Mouse (Mus musculus) forebrain, embryonic 11.5 days (tissue): ENCODE data around the gene Dlgap4. TPM values are rescaled to one million over a fixed set of nuclear protein-coding genes. Genes with fewer than 3 reads are reported as not detected.
A peak's percentile ranks its signal among the peaks of the same experiment; 100 is the strongest.

Source experiments
- ATAC-seq: fragments of 200-750 bp; cut with Nextera tagmentation; replicated peaks from 2 replicates; pipeline ENCODE4 v1.8.0; 2017; ENCODE audit warnings: moderate TSS enrichment; ENCODE audit not compliant: low FRiP score
- DNase-seq: peaks from one replicate; pipeline ENCODE4 v3.0.0-alpha.2; 2017; ENCODE audit warnings: low spot score
- H3K27ac ChIP-seq: fragments of 300-500 bp; sonication (generic); 2 replicates; pipeline ENCODE4 v1.5.1; 2014; ENCODE audit warnings: low read depth, low read length
- H3K27me3 ChIP-seq: fragments of 300-500 bp; sonication (generic); 2 replicates; pipeline ENCODE4 v1.6.1; 2014; ENCODE audit warnings: mild to moderate bottlenecking, low read length, mixed read lengths; ENCODE audit not compliant: control insufficient read depth, insufficient read depth
- H3K36me3 ChIP-seq: fragments of 300-500 bp; sonication (generic); 2 replicates; pipeline ENCODE4 v1.6.1; 2014; ENCODE audit warnings: mild to moderate bottlenecking, low read length, moderate library complexity, mixed read lengths; ENCODE audit not compliant: control insufficient read depth, insufficient read depth
- H3K4me1 ChIP-seq: fragments of 300-500 bp; sonication (generic); replicated peaks from 2 replicates; pipeline ENCODE4 v1.6.1; 2014; ENCODE audit warnings: low read length, mixed read lengths; ENCODE audit not compliant: control insufficient read depth, insufficient read depth
- H3K4me2 ChIP-seq: fragments of 300-500 bp; sonication (generic); 2 replicates; pipeline ENCODE4 v1.6.1; 2014; ENCODE audit warnings: low read depth, mild to moderate bottlenecking, low read length, moderate library complexity, mixed read lengths; ENCODE audit not compliant: severe bottlenecking
- H3K4me3 ChIP-seq: fragments of 300-500 bp; sonication (generic); 2 replicates; pipeline ENCODE4 v1.5.1; 2014; ENCODE audit warnings: low read depth, low read length
- H3K9ac ChIP-seq: fragments of 300-500 bp; sonication (generic); 2 replicates; pipeline ENCODE4 v1.6.1; 2014; ENCODE audit warnings: low read length
- H3K9me3 ChIP-seq: fragments of 300-500 bp; sonication (generic); 2 replicates; pipeline ENCODE4 v1.6.1; 2016; ENCODE audit warnings: low read length, mixed read lengths; ENCODE audit not compliant: control insufficient read depth
- WGBS: fragments of 180-500 bp; shearing (Covaris S2); extraction: QIAGEN DNeasy Blood & Tissue Kit; methylation state at CpG from one replicate; pipeline ENCODE4 v1.1.7; 2014; 5-methylcytosine and 5-hydroxymethylcytosine counted together
- polyA plus RNA-seq: library from polyadenylated mRNA; unstranded; fragments of >200 nt; fragmentation: Nextera tagmentation; extraction: Ambion mirVana; gene quantifications from 2 replicates; pipeline ENCODE4 v1.2.1, GENCODE M21; 2014

The Dlgap4 gene
- polyA plus RNA-seq, 1 experiment from 2014 or later = 140 TPM

GRCm38 (mm10) chr2:156613081-156613540, 394 bp upstream of the Dlgap4 start:
- peaks cover 22% of the 10 kb centered on the region for H3K27me3 ChIP-seq
- H3K4me2 ChIP-seq = peak overlapping the region; percentile 100
- peak; percentile 71 for DNase-seq
- H3K9me3 ChIP-seq = no peaks in the 10 kb centered on the region
- ATAC-seq = peak; percentile 65
- under 1% methylated on average over 30 of the region's 41 CpGs for WGBS
- H3K4me1 ChIP-seq = peaks cover 7% of the 10 kb centered on the region
- peak overlapping the region; percentile 66 for H3K9ac ChIP-seq
- no peaks in the 10 kb centered on the region for H3K36me3 ChIP-seq
- H3K27ac ChIP-seq = no peak overlapping the region
- peak overlapping the region; percentile 69 for H3K4me3 ChIP-seq

GRCm38 (mm10) chr2:156614258-156614556, 702 bp downstream of the Dlgap4 start:
- H3K27me3 ChIP-seq = peaks cover 22% of the 10 kb centered on the region
- ATAC-seq = peak; percentile 48
- peak overlapping the region; percentile 66 for H3K9ac ChIP-seq
- no peak overlapping the region; the same call in 1 of the 2 replicates for H3K27ac ChIP-seq
- under 1% methylated on average over 18 of the region's 18 CpGs for WGBS
- DNase-seq = no peak
- no peaks in the 10 kb centered on the region for H3K9me3 ChIP-seq
- peak overlapping the region; percentile 100 for H3K4me2 ChIP-seq
- no peaks in the 10 kb centered on the region for H3K36me3 ChIP-seq
- H3K4me1 ChIP-seq = peaks cover 7% of the 10 kb centered on the region
- H3K4me3 ChIP-seq = peak overlapping the region; percentile 69

- Histone ChIP-seq H3K9me3 (no peaks in the 10 kb centered on the region), H3K4me3 (peak overlapping the region; percentile 69; the same call in 1 of the 2 replicates), H3K27ac (no peak overlapping the region), H3K4me2 (peak overlapping the region; percentile 100), H3K27me3 (peaks cover 22% of the 10 kb centered on the region), H3K9ac (no peak overlapping the region), H3K4me1 (peaks cover 7% of the 10 kb centered on the region), H3K36me3 (no peaks in the 10 kb centered on the region)
- WGBS = 9% methylated on average over 31 of the region's 31 CpGs
- DNase-seq (no peak), ATAC-seq (no peak)
These were observed 1.5 kb downstream of the Dlgap4 start for GRCm38 (mm10) chr2:156614661-156615654.

- no peak for ATAC-seq
These were observed 3.0 kb downstream of the Dlgap4 start for GRCm38 (mm10) chr2:156616513-156616912.

DNA sequence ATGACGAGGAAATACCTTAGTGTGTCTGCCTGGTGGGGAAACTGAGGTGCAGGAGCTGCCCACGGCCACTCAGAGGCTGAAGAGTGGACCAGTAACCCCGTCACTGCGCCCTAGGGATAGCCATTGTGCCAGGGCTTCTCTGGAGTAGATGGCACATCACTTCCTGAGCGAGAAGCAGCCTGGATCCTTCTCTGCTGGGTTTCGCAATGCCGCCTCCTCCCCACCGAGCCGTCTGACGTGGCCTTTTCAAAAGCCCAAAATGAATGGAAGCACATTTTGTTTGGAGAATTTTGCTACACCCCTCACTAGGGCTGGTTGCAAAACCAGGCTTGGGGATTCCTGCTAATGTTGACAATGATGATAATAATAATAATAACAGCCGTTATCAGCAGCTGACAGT, 4.0 kb downstream of the Dlgap4 start:
- no peak overlapping the region for H3K4me2 ChIP-seq
- no peaks in the 10 kb centered on the region for H3K9me3 ChIP-seq
- ATAC-seq (no peak), DNase-seq (no peak)
- H3K9ac ChIP-seq = no peak overlapping the region
- peaks cover 22% of the 10 kb centered on the region for H3K27me3 ChIP-seq
- H3K4me3 ChIP-seq = no peak overlapping the region
- H3K36me3 ChIP-seq = no peaks in the 10 kb centered on the region
- WGBS = 18% methylated on average over 11 of the region's 11 CpGs
- H3K4me1 ChIP-seq = peaks cover 7% of the 10 kb centered on the region
- no peak overlapping the region for H3K27ac ChIP-seq

More at GRCm38 (mm10) chr2:156616513-156616912, 3.0 kb downstream of the Dlgap4 start:
- DNase-seq = no peak
- no peaks in the 10 kb centered on the region for H3K36me3 ChIP-seq
- H3K4me2 ChIP-seq = no peak overlapping the region
- peaks cover 7% of the 10 kb centered on the region for H3K4me1 ChIP-seq
- H3K9ac ChIP-seq = no peak overlapping the region
- no peak overlapping the region for H3K4me3 ChIP-seq
- no peaks in the 10 kb centered on the region for H3K9me3 ChIP-seq
- no peak overlapping the region for H3K27ac ChIP-seq
- WGBS = 77% methylated on average over 7 of the region's 7 CpGs
- H3K27me3 ChIP-seq = peaks cover 22% of the 10 kb centered on the region

GRCm38 (mm10) chr2:156620874-156621273, 7.4 kb downstream of the Dlgap4 start:
- Histone ChIP-seq H3K27me3 (peaks cover 3% of the 10 kb centered on the region), H3K27ac (no peak overlapping the region), H3K9ac (no peak overlapping the region), H3K9me3 (no peaks in the 10 kb centered on the region), H3K4me1 (no peaks in the 10 kb centered on the region), H3K36me3 (no peaks in the 10 kb centered on the region), H3K4me2 (no peak overlapping the region), H3K4me3 (no peak overlapping the region)
- WGBS = 87% methylated on average over 8 of the region's 8 CpGs
- DNase-seq (no peak), ATAC-seq (no peak)

- no peak overlapping the region for H3K4me3 ChIP-seq
- ATAC-seq = no peak
These were observed 7.9 kb downstream of the Dlgap4 start for GRCm38 (mm10) chr2:156621449-156621848.

DNA sequence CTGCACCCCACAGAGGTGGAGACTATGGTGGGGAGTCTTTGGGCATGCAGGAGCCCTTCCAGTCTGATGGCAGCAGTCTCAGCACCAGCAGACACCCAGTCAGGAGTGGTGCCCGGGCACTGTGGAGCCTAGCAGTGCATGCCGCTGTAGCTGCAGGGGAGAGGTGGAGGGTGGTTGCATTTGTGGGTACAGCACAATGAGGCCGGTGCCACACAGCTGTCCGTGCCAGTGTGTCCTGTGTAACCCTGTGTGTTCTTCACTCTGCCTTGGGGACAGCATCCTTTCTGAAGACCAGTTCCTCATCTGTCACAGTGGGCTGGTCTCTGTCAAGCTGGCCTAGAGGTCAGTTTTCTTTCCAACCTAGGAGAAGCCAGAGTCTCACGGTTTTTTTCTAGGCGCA, 8.7 kb downstream of the Dlgap4 start:
- H3K9ac ChIP-seq = no peak overlapping the region
- no peak overlapping the region for H3K27ac ChIP-seq
- DNase-seq (no peak), ATAC-seq (no peak)
- H3K9me3 ChIP-seq = no peaks in the 10 kb centered on the region
- no peak overlapping the region for H3K4me3 ChIP-seq
- 94% methylated on average over 6 of the region's 6 CpGs for WGBS
- H3K4me2 ChIP-seq = no peak overlapping the region
- no peaks in the 10 kb centered on the region for H3K4me1 ChIP-seq
- no peaks in the 10 kb centered on the region for H3K36me3 ChIP-seq
- no peaks in the 10 kb centered on the region for H3K27me3 ChIP-seq

More at GRCm38 (mm10) chr2:156621449-156621848, 7.9 kb downstream of the Dlgap4 start:
- Histone ChIP-seq H3K4me1 (no peaks in the 10 kb centered on the region), H3K9ac (no peak overlapping the region), H3K36me3 (no peaks in the 10 kb centered on the region), H3K9me3 (no peaks in the 10 kb centered on the region), H3K4me2 (no peak overlapping the region), H3K27me3 (no peaks in the 10 kb centered on the region), H3K27ac (no peak overlapping the region)
- no peak for DNase-seq
- 69% methylated on average over 5 of the region's 5 CpGs for WGBS
